Mouse (Mus musculus) forebrain, embryonic 10.5 days (tissue): ENCODE measurements around the gene Efhc2. TPM values are rescaled to one million over a fixed set of nuclear protein-coding genes. Genes with fewer than 3 reads are reported as not detected.

ENCODE experiments used
- DNase-seq: peaks from one replicate; pipeline ENCODE4 v3.0.0-alpha.2; 2017; ENCODE audit warnings: low spot score; ENCODE audit errors: extremely low spot score
- H3K27ac ChIP-seq: fragments of 300-500 bp; sonication (generic); 2 replicates; pipeline ENCODE4 v1.5.1; 2016; ENCODE audit warnings: mild to moderate bottlenecking
- H3K27me3 ChIP-seq: fragments of 300-500 bp; sonication (generic); 2 replicates; pipeline ENCODE4 v1.6.1; 2016; ENCODE audit warnings: mild to moderate bottlenecking; ENCODE audit not compliant: poor library complexity, severe bottlenecking
- H3K36me3 ChIP-seq: fragments of 300-500 bp; sonication (generic); replicated peaks from 2 replicates; pipeline ENCODE4 v1.6.1; 2016; ENCODE audit warnings: mild to moderate bottlenecking, moderate library complexity
- H3K4me1 ChIP-seq: fragments of 300-500 bp; sonication (generic); 2 replicates; pipeline ENCODE4 v1.6.1; 2016
- H3K4me3 ChIP-seq: fragments of 300-500 bp; sonication (generic); 2 replicates; pipeline ENCODE4 v1.5.1; 2016; ENCODE audit warnings: mild to moderate bottlenecking, moderate library complexity
- H3K9me3 ChIP-seq: fragments of 300-500 bp; sonication (generic); 2 replicates; pipeline ENCODE4 v1.6.1; 2016; ENCODE audit warnings: mild to moderate bottlenecking, moderate library complexity
- WGBS: fragments of 180-500 bp; shearing (Covaris S2); methylation state at CpG from one replicate; pipeline ENCODE4 v1.1.7; 2016; 5-methylcytosine and 5-hydroxymethylcytosine counted together
- polyA plus RNA-seq: library from polyadenylated mRNA; unstranded; fragments of >200 nt; fragmentation: Nextera tagmentation; extraction: Ambion mirVana; gene quantifications from 2 replicates; pipeline ENCODE4 v1.2.1, GENCODE M21; 2016

The Efhc2 gene
- polyA plus RNA-seq = 0.99 and 1.1 TPM in 2 replicates

- Histone ChIP-seq H3K4me3 (peak within 1 kb of the TSS; percentile 48), H3K9me3 (no peaks in the 10 kb centered on the region), H3K27me3 (no peaks in the 10 kb centered on the region), H3K4me1 (0 out of 2 replicates have a peak, but pooled peaks cover 3% of the 10 kb centered on the region), H3K27ac (0 out of 2 replicates have a peak within 1 kb of the TSS, but pooled peaks have one; percentile 15), H3K36me3 (no peaks in the 10 kb centered on the region)
- WGBS = 16% methylated on average over 17 of the region's 19 CpGs
- peak; percentile 26 for DNase-seq
Observed at GRCm38 (mm10) chrX:17319126-17319583, at the start of gene Efhc2. Gene Efhc2 (minus strand): TSS chrX:17319368.

GRCm38 (mm10) chrX:17365114-17365513 is 45.9 kb upstream of the Efhc2 start:
- no peaks in the 10 kb centered on the region for H3K9me3 ChIP-seq
- no peak for DNase-seq
- 82% methylated on average over 2 of the region's 2 CpGs for WGBS
- no peak overlapping the region for H3K27ac ChIP-seq
- no peaks in the 10 kb centered on the region for H3K36me3 ChIP-seq
- H3K4me1 ChIP-seq = no peaks in the 10 kb centered on the region
- no peak overlapping the region for H3K4me3 ChIP-seq
- no peaks in the 10 kb centered on the region for H3K27me3 ChIP-seq

GRCm38 (mm10) chrX:17300349-17300880 is 18.8 kb downstream of the Efhc2 start:
- DNase-seq = no peak
- Histone ChIP-seq H3K4me3 (no peak overlapping the region), H3K9me3 (no peaks in the 10 kb centered on the region), H3K36me3 (no peaks in the 10 kb centered on the region), H3K27me3 (no peaks in the 10 kb centered on the region), H3K4me1 (no peaks in the 10 kb centered on the region), H3K27ac (no peak overlapping the region)
- 97% methylated on average over 3 of the region's 3 CpGs for WGBS

- Histone ChIP-seq H3K27me3 (no peaks in the 10 kb centered on the region), H3K4me3 (no peak overlapping the region), H3K36me3 (no peaks in the 10 kb centered on the region), H3K27ac (no peak overlapping the region), H3K9me3 (no peaks in the 10 kb centered on the region), H3K4me1 (peaks cover 5% of the 10 kb centered on the region; the same call in 1 of the 2 replicates)
- WGBS = 74% methylated on average over 2 of the region's 2 CpGs
- no peak for DNase-seq
Observed at GRCm38 (mm10) chrX:17283899-17284298, 35.3 kb downstream of the Efhc2 start.

GRCm38 (mm10) chrX:17225141-17225540 is 94.0 kb downstream of the Efhc2 start:
- Histone ChIP-seq H3K4me1 (no peaks in the 10 kb centered on the region), H3K9me3 (no peaks in the 10 kb centered on the region), H3K4me3 (no peak overlapping the region), H3K27ac (no peak overlapping the region), H3K27me3 (no peaks in the 10 kb centered on the region), H3K36me3 (no peaks in the 10 kb centered on the region)
- no peak for DNase-seq

DNA sequence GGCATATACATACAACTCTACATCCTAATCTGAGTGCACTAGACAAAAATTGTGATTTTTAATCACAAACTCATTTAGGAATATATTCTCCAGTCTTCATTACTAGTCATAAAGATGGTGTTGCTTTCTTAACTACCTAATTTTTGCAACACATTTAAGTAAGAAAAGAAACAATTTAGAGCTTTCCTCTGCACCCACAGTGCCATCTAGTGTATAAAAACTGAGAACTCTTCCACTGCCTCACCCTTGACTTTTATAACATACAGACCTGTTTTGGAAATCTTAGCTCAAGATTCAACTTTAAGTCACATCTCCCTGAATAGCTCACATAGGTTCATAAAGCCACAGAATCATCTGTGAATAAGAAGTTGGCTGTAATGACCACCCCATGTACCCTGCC is 101.7 kb downstream of the Efhc2 start:
- H3K4me1 ChIP-seq = no peaks in the 10 kb centered on the region
- H3K9me3 ChIP-seq = no peaks in the 10 kb centered on the region
- no peaks in the 10 kb centered on the region for H3K27me3 ChIP-seq
- no peak overlapping the region for H3K4me3 ChIP-seq
- no peak overlapping the region for H3K27ac ChIP-seq
- no peaks in the 10 kb centered on the region for H3K36me3 ChIP-seq
- no peak for DNase-seq

GRCm38 (mm10) chrX:17213515-17213914 is 105.7 kb downstream of the Efhc2 start:
- no peaks in the 10 kb centered on the region for H3K9me3 ChIP-seq
- whole genome bisulfite sequencing = 86% methylated on average over 2 of the region's 2 CpGs

GRCm38 (mm10) chrX:17175748-17176147 is 143.4 kb downstream of the Efhc2 start:
- Histone ChIP-seq H3K27me3 (no peaks in the 10 kb centered on the region), H3K4me1 (no peaks in the 10 kb centered on the region), H3K4me3 (no peak overlapping the region), H3K36me3 (no peaks in the 10 kb centered on the region), H3K9me3 (no peaks in the 10 kb centered on the region), H3K27ac (no peak overlapping the region)
- WGBS = 82% methylated on average over 3 of the region's 3 CpGs
- no peak for DNase-seq

More at GRCm38 (mm10) chrX:17213515-17213914, 105.7 kb downstream of the Efhc2 start:
- H3K4me1 ChIP-seq = no peaks in the 10 kb centered on the region
- no peak overlapping the region for H3K27ac ChIP-seq
- H3K4me3 ChIP-seq = no peak overlapping the region
- DNase-seq = no peak
- no peaks in the 10 kb centered on the region for H3K36me3 ChIP-seq
- no peaks in the 10 kb centered on the region for H3K27me3 ChIP-seq

DNA sequence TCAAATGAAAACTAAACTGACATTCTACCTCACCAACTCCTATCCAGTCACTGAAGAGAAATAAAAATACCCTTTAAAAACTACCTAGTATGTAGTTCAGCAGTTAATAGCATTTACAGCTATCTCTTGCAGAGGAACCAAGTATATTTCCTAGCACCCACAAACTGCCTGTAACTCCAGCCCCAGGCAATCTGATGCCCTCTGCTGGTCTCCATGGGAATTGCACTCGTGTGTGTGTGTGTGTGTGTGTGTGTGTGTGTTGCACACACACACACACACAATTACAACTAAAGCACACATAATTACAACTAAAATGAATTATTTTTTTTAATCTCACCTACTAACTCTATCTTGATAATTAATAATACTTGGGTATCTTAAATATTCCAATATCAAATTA is 153.5 kb downstream of the Efhc2 start:
- Histone ChIP-seq H3K27ac (no peak overlapping the region), H3K27me3 (no peaks in the 10 kb centered on the region), H3K4me3 (no peak overlapping the region), H3K9me3 (no peaks in the 10 kb centered on the region), H3K4me1 (no peaks in the 10 kb centered on the region), H3K36me3 (no peaks in the 10 kb centered on the region)
- DNase-seq = no peak
- WGBS = 80% methylated on average over 1 of the region's 1 CpGs
